Mouse (Mus musculus) embryonic fibroblast, embryonic 13.5 days (primary cell): ENCODE measurements around the gene Bach2.

Experiments
- CTCF ChIP-seq: IDR thresholded peaks from 2 replicates; pipeline ENCODE4 v1.5.1; 2011; ENCODE audit warnings: mild to moderate bottlenecking, control low read depth, low read length, moderate library complexity, borderline replicate concordance; ENCODE audit not compliant: insufficient read depth
- POLR2A ChIP-seq: IDR thresholded peaks from 2 replicates; pipeline ENCODE4 v1.6.1; 2011; ENCODE audit warnings: low read depth, mild to moderate bottlenecking, control low read depth, low read length, moderate library complexity

DNA sequence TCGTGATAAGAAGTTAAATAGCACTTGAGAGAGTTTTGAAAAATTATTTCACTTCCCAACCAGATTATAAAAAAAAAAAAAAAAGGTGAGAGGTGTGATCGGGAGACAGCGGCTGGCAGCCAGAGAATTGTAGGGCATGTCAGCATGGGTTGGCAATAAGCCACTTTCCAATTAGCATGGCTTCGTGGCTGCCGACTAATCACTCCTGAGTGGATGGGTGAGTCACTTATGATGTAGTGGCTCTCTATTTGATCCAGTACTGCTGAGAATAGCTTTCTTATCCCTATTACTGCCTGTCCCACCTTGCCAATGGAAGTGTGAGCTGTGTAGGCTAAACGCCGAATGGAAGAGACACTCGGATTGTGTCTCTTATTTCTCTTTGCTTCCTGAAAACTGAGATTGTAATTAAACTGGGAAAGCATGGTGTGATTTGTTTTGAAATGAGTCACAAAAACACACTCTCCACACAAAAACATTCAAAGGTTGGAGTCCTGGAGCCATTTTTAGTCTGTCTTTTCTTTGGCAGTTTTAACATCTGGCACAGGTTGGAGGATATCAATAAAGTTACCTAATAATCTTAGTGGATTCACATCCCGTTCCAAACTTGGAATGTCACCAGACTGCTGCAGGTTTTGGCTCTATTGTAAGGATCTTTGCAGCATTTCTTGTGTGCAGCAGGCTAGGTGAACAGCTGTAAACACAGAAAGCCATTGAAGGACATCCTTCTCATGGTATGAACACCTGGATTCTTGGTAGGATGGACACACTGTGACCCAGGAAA lies 271.4 kb downstream of the Bach2 start:
- TF ChIP-seq POLR2A (no peak), CTCF (no peak)
